Mouse (Mus musculus) kidney, embryonic 15.5 days (tissue): Measurements from ENCODE around the gene Col20a1. TPM values are rescaled to one million over a fixed set of nuclear protein-coding genes. Genes with fewer than 3 reads are reported as not detected.

Source experiments
- ATAC-seq: fragments of 200-750 bp; cut with Nextera tagmentation; replicated peaks from 2 replicates; pipeline ENCODE4 v1.8.0; 2017; ENCODE audit warnings: moderate TSS enrichment; ENCODE audit not compliant: low FRiP score
- H3K27ac ChIP-seq: fragments of 300-500 bp; sonication (generic); 2 replicates; pipeline ENCODE4 v1.5.1; 2015; ENCODE audit warnings: mild to moderate bottlenecking, inconsistent platforms
- H3K27me3 ChIP-seq: fragments of 300-500 bp; sonication (generic); 2 replicates; pipeline ENCODE4 v1.6.1; 2015; ENCODE audit warnings: inconsistent platforms
- H3K36me3 ChIP-seq: fragments of 300-500 bp; sonication (generic); 2 replicates; pipeline ENCODE4 v1.6.1; 2015; ENCODE audit warnings: inconsistent platforms
- H3K4me1 ChIP-seq: fragments of 300-500 bp; sonication (generic); 2 replicates; pipeline ENCODE4 v1.6.1; 2015; ENCODE audit warnings: inconsistent platforms
- H3K4me2 ChIP-seq: fragments of 300-500 bp; sonication (generic); 2 replicates; pipeline ENCODE4 v1.6.1; 2015; ENCODE audit warnings: moderate library complexity, mild to moderate bottlenecking, inconsistent platforms
- H3K4me3 ChIP-seq: fragments of 300-500 bp; sonication (generic); replicated peaks from 2 replicates; pipeline ENCODE4 v1.5.1; 2015; ENCODE audit warnings: mild to moderate bottlenecking, inconsistent platforms
- H3K9ac ChIP-seq: fragments of 300-500 bp; sonication (generic); 2 replicates; pipeline ENCODE4 v1.6.1; 2015; ENCODE audit warnings: mild to moderate bottlenecking, inconsistent platforms
- H3K9me3 ChIP-seq: fragments of 300-500 bp; sonication (generic); replicated peaks from 2 replicates; pipeline ENCODE4 v1.6.1; 2016; ENCODE audit warnings: inconsistent platforms
- WGBS: fragments of 180-500 bp; shearing (Covaris S2); methylation state at CpG from one replicate; pipeline ENCODE4 v1.1.7; 2015; ENCODE audit warnings: mixed read lengths; 5-methylcytosine and 5-hydroxymethylcytosine counted together
- polyA plus RNA-seq: library from polyadenylated mRNA; unstranded; fragments of >200 nt; fragmentation: Nextera tagmentation; extraction: Ambion mirVana; gene quantifications from 2 replicates; pipeline ENCODE4 v1.2.1, GENCODE M21; 2015

Col20a1 gene
- polyA plus RNA-seq, 1 experiment from 2014 or later: 0.69 TPM

DNA sequence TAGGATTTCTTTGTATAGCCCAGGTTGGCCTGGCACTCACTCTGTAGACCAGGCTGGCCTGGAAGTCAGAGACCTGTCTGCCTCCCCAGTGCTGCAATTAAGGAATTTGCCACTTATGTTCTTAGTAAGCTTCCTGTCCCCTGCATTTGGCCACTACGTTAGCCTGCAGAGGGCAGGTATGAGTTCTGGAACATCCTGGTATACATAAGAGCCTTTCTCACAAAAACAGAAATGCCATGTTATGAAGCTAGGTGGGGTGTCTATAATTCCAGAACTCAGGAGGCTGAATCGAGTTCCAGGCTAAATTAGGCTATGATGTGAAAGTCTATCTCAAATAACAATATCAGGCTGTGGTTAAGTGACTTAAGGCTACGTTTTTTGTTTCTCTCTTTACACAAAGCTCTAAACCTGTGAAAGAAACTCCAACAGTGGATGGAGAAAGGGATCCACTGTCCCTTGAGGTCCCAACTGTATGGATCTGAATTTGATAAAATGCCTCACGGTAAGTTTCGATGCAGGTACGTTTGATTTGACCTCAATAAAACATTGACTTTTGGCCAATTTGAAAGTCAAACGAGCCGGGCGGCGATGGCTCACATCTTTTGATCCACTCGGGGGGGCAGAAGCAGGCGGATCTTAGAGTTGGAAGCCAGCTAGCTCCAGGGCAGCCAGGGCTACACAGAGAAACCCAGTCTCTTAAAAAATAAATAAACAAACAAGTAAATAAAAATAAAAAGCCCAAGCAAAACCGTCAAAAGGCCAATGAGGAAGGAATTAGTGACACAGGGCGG lies 20.0 kb upstream of the Col20a1 start:
- peak overlapping the region; percentile 94 for H3K4me3 ChIP-seq
- 0 out of 2 replicates have a peak, but pooled peaks have one; percentile 16 for ATAC-seq
- H3K4me1 ChIP-seq: peaks cover 27% of the 10 kb centered on the region

DNA sequence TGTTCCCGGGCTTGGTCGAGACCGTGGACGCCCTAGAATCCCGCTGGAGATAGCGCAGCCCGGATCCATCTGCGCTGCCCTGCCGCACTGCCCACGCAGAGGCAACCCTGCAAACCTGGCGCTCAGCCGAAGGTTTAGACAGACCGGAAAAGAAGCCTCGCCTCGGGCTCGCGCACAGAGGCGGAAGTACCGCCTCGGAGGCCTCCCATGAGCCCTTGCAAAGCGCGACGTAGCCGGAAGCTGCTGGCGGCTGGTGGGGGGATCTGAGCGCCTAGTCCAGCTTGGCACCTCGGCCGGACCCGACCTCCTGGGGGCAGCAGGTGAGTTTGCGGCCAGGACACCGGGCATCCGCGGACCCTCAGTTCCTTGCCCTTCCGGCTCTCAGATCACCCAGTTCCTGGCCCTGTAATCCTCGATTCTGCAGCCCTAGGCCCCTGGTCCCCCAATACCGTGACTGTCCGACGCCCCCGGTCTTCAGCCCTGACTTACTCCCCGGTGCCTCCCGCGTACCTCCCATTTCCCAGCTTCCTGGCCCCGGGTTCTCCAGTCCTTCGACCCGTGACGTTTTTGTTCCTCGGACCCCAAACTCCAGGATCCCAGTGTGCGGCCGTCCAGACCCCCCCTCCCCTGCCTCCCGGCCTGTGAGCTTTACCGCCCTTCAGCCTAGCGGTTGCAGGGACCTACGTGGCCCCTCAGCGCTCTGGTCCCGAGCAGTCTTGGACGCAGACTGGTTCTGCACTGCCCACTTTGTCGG lies 19.1 kb upstream of the Col20a1 start, which contains the start of gene Arfgap1:
TSS of gene Arfgap1 (plus strand) at position 216 of the 754 bp plus-strand sequence.
- peak within 1 kb of the TSS; percentile 64 for H3K4me2 ChIP-seq
- peak; percentile 96 for ATAC-seq
- H3K9me3 ChIP-seq: no peaks in the 10 kb centered on the region
- under 1% methylated on average over 57 of the region's 57 CpGs for WGBS
- H3K27ac ChIP-seq: peak within 1 kb of the TSS; percentile 91
- H3K27me3 ChIP-seq: no peaks in the 10 kb centered on the region
- H3K4me1 ChIP-seq: peaks cover 27% of the 10 kb centered on the region
- peak within 1 kb of the TSS; percentile 94 for H3K9ac ChIP-seq
- H3K36me3 ChIP-seq: peaks cover 35% of the 10 kb centered on the region
- peak within 1 kb of the TSS; percentile 94 for H3K4me3 ChIP-seq

More for the DNA sequence above, 20.0 kb upstream of the Col20a1 start:
- Histone ChIP-seq H3K4me2 (peak overlapping the region; percentile 64), H3K27me3 (no peaks in the 10 kb centered on the region), H3K36me3 (peaks cover 26% of the 10 kb centered on the region), H3K27ac (peak overlapping the region; percentile 91), H3K9me3 (no peaks in the 10 kb centered on the region), H3K9ac (peak overlapping the region; percentile 94)
- 10% methylated on average over 14 of the region's 14 CpGs for WGBS

DNA sequence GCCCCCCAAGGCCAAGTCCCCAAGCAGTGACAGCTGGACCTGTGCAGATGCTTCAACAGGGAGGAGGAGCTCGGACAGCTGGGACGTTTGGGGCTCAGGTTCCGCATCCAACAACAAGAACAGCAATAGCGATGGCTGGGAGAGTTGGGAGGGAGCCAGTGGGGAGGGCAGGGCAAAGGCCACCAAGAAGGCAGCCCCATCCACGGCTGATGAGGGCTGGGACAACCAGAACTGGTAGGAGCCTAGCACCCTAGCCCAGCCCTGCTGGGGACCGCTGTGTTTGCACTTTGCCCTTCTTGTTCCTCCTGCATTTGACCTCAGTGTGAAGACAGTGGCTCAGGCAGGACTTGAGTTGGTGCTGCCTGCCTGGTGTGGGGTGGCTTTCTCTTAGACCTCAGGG lies 5.2 kb upstream of the Col20a1 start:
- Histone ChIP-seq H3K9ac (no peak overlapping the region), H3K9me3 (no peaks in the 10 kb centered on the region), H3K36me3 (peaks cover 70% of the 10 kb centered on the region), H3K27me3 (no peaks in the 10 kb centered on the region), H3K27ac (no peak overlapping the region), H3K4me3 (no peak overlapping the region), H3K4me1 (no peaks in the 10 kb centered on the region), H3K4me2 (no peak overlapping the region)
- 67% methylated on average over 6 of the region's 6 CpGs for WGBS
- no peak for ATAC-seq

DNA sequence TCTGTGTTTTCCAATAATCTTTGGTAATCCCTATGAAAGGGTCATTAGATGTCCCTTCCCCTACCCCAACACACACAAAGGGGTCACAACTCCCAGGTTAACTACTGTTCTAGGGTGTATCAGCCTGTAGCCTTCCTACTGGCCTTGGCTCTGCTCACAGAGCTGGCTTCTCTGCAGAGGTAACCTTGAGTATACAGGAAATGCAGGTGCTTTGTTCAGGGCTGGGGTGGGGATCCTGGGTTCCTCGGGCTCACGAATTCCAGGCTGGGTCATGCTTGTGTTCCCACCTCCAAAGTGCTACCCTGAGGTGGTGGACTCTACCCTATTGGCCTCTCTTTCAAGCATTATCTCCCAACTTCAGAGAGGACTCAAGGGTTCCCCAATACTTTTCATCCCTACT lies 700 bp upstream of the Col20a1 start:
- Histone ChIP-seq H3K4me2 (no peak overlapping the region), H3K36me3 (peaks cover 25% of the 10 kb centered on the region), H3K27ac (no peak overlapping the region), H3K4me1 (no peaks in the 10 kb centered on the region), H3K9me3 (no peaks in the 10 kb centered on the region), H3K4me3 (no peak overlapping the region), H3K9ac (no peak overlapping the region), H3K27me3 (no peaks in the 10 kb centered on the region)
- ATAC-seq: no peak
- 77% methylated on average over 2 of the region's 2 CpGs for WGBS

DNA sequence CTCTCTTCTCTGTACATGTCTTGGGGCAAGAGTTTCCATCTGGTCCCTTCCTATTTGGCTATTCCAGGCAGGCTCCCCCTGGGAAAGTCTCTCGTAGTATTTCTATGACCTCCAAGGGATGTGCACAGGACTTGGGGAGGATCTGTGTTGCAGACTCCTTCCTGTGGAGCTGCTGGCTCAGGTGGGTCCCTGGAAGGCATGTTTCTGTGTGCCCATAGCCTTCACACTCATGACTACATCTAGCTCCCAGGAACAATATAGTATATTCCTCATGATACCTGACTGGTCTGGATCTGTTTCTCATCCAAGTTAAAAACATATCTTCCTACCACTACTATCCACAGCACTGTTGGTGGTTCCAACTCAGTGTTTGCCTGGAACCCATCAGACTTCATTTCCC lies 666 bp downstream of the Col20a1 start:
- no peak overlapping the region for H3K4me3 ChIP-seq
- 76% methylated on average over 1 of the region's 1 CpGs for WGBS

DNA sequence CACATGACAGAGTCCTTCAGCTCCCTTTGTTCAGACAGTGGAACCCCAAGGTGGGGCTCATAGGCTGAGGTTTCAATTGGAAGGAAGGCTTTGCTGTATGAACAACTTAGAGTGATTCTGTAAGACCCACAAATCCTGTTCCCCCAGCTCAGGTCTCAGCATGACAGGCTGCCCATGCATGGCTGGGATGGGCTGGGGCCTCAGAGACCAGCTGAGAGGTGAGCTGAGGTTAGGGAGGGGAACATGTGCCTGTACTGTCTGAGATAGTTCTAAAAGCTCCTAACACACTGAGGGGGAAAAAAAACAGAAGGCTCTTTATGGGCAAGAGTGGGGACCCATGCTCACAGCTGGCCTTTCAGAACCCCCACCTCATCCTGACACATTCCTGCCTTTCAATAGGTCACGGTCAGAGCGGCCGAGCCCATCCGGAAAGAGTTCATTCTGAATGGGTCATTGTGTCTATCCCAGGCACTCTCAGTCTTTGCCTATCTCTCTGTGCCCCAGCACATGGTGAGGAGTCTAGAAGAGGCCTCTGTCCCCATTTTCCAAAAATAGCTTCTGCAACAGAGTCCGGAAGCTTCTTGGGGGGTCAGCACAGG lies 1.2 kb downstream of the Col20a1 start:
- ATAC-seq: no peak
- H3K9ac ChIP-seq: no peak overlapping the region
- no peak overlapping the region for H3K27ac ChIP-seq
- H3K9me3 ChIP-seq: no peaks in the 10 kb centered on the region
- H3K36me3 ChIP-seq: peaks cover 6% of the 10 kb centered on the region
- 82% methylated on average over 5 of the region's 5 CpGs for WGBS
- H3K4me2 ChIP-seq: no peak overlapping the region
- H3K4me1 ChIP-seq: no peaks in the 10 kb centered on the region
- no peak overlapping the region for H3K4me3 ChIP-seq
- H3K27me3 ChIP-seq: no peaks in the 10 kb centered on the region

More for the DNA sequence above, 666 bp downstream of the Col20a1 start:
- Histone ChIP-seq H3K27ac (no peak overlapping the region), H3K4me2 (no peak overlapping the region), H3K36me3 (peaks cover 11% of the 10 kb centered on the region), H3K4me1 (no peaks in the 10 kb centered on the region), H3K9ac (no peak overlapping the region), H3K27me3 (no peaks in the 10 kb centered on the region), H3K9me3 (no peaks in the 10 kb centered on the region)
- ATAC-seq: no peak

DNA sequence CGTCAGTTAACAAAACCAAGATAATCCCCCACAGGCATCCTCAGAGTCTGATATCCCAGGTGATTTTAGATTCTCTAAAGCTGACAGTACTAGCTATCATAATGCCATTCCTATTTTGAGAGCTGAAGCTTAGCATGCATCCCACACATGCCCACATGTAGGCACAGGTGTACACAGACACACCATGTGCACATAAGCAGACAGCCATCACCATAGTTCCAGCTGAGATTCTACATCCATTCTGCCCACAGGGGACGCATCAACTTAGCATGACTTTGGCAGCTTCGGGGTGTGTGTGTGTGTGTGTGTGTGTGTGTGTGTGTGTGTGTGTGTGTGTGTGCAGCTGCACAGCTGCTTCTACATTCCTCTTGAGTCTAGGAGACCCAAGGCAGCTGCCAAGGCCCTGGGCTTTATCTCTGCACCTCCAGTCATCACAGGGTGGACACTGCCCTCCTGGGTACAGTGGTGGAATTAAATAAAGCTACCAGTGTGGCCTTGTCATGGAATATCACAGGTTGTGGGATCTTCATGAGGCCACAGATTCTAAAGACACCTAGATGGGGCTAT lies 2.1 kb downstream of the Col20a1 start:
- Histone ChIP-seq H3K4me1 (no peaks in the 10 kb centered on the region), H3K27ac (no peak overlapping the region), H3K4me2 (no peak overlapping the region), H3K9ac (no peak overlapping the region), H3K27me3 (no peaks in the 10 kb centered on the region), H3K4me3 (no peak overlapping the region), H3K9me3 (no peaks in the 10 kb centered on the region), H3K36me3 (no peaks in the 10 kb centered on the region)
- 74% methylated on average over 3 of the region's 3 CpGs for WGBS
- no peak for ATAC-seq

DNA sequence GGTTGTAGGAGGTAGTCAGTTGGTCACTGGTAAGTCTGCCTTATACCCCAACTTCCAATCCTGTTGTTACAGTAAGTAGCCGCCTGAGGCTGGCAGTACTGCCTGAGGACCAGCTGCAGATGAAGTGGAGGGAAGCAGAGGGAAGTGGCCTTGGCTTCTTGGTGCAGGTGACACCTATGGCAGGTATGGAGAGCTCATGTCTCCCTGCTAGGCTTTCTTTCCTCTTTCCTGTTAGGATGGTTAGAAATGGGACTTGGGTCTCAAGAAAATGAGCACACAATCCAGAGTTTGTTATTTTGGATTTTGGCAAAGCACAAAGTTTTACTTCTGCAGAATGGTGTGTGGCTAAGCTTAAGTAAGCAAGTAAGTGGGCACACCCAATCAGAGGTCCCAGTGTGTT lies 2.6 kb downstream of the Col20a1 start:
- H3K9ac ChIP-seq: no peak overlapping the region
- no peaks in the 10 kb centered on the region for H3K9me3 ChIP-seq
- H3K27me3 ChIP-seq: no peaks in the 10 kb centered on the region
- no peaks in the 10 kb centered on the region for H3K36me3 ChIP-seq
- H3K4me2 ChIP-seq: no peak overlapping the region
- H3K4me3 ChIP-seq: no peak overlapping the region
- no peak for ATAC-seq
- no peak overlapping the region for H3K27ac ChIP-seq
- no peaks in the 10 kb centered on the region for H3K4me1 ChIP-seq
- WGBS: 67% methylated on average over 1 of the region's 1 CpGs

DNA sequence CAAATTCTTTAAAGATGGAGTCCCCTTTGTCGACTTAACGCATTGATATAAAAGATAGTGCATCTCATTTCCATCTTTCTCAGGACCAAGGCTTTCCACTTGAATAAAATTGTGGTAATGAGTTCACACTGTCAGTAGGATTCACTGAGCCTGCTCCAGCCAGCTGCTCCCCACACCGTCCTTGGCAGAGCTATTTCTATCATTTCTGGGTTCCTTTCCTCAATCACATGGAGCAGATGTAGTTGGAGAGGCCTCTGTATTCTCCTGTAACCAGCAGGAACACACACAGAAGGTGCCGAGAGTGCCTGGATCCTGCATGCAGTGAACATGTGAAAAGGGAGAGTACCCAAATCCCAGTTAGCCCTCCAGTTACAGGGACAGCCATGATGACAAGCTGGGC lies 4.0 kb downstream of the Col20a1 start:
- no peaks in the 10 kb centered on the region for H3K27me3 ChIP-seq
- no peaks in the 10 kb centered on the region for H3K4me1 ChIP-seq
- ATAC-seq: no peak
- H3K36me3 ChIP-seq: no peaks in the 10 kb centered on the region
- no peak overlapping the region for H3K9ac ChIP-seq
- H3K27ac ChIP-seq: no peak overlapping the region
- no peaks in the 10 kb centered on the region for H3K9me3 ChIP-seq
- 74% methylated on average over 4 of the region's 4 CpGs for WGBS
- H3K4me2 ChIP-seq: no peak overlapping the region
- no peak overlapping the region for H3K4me3 ChIP-seq

DNA sequence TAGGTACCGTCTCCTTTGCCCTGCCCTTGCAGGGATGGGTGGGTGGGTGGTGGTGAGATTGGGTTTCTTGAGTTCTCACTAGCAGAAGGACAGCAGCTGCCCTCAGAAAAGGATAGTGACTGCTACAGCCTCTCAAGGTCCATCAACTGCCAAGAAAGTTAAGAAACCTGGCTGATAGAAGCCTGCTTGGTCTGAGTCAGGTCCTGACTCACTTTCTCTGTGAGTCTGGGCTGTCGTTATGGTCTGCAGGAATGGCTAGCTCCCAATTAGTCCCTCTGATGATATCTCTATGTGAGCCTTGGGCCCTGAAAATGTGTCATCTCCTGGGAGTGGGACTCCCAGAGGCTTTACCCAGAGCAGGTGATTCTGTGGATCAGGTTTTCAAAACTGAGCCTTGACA lies 8.0 kb downstream of the Col20a1 start:
- Histone ChIP-seq H3K36me3 (no peaks in the 10 kb centered on the region), H3K27ac (no peak overlapping the region), H3K27me3 (no peaks in the 10 kb centered on the region), H3K4me1 (no peaks in the 10 kb centered on the region), H3K4me2 (no peak overlapping the region), H3K9me3 (no peaks in the 10 kb centered on the region), H3K9ac (no peak overlapping the region), H3K4me3 (no peak overlapping the region)
- 68% methylated on average over 2 of the region's 2 CpGs for WGBS
- no peak for ATAC-seq

DNA sequence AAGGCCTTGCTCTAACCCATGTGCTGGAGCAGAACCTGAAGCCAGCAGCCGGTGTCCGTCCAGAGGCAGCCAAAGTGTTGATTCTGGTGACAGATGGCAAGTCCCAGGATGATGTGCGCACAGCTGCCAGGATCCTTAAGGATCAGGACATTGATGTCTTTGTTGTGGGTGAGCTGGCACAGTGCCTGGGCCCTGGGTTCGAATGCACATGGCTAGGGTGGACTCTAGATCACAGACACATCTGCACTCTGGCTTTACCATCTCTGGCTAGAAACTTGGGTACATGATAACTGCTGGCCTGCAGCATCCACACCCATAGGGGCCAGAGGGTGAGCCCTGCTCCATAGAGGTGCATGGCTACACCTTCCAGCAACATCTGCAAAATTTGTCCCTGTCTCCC lies 9.1 kb downstream of the Col20a1 start:
- 81% methylated on average over 4 of the region's 4 CpGs for whole genome bisulfite sequencing
- Histone ChIP-seq H3K4me1 (no peaks in the 10 kb centered on the region), H3K9me3 (no peaks in the 10 kb centered on the region), H3K27me3 (no peaks in the 10 kb centered on the region), H3K36me3 (no peaks in the 10 kb centered on the region), H3K9ac (no peak overlapping the region), H3K4me2 (no peak overlapping the region), H3K4me3 (no peak overlapping the region), H3K27ac (no peak overlapping the region)
- no peak for ATAC-seq

DNA sequence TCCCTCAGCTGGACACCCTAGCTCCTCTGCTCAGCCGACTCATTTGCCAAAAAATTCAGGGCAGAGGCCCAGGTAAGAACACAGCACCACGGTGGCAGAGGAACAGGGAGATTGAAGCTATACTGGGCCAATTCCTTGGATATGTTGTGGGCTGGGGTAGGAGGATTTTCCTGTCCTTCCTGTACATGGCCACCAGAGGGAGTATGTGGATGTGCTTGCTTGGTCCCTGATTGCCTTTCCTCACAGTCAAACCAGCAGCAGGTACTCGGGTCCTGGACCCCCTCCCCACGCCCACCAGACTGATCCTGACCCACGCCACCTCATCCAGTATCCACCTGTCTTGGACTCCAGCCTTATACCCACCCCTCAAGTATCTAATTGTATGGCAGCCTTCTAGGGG lies 10.1 kb downstream of the Col20a1 start:
- no peaks in the 10 kb centered on the region for H3K36me3 ChIP-seq
- H3K27me3 ChIP-seq: no peaks in the 10 kb centered on the region
- H3K9ac ChIP-seq: no peak overlapping the region
- WGBS: 14% methylated on average over 5 of the region's 5 CpGs
- H3K4me2 ChIP-seq: no peak overlapping the region
- ATAC-seq: peak; percentile 18; the same call in 1 of the 2 replicates
- no peaks in the 10 kb centered on the region for H3K9me3 ChIP-seq
- H3K4me3 ChIP-seq: no peak overlapping the region
- H3K27ac ChIP-seq: no peak overlapping the region
- no peaks in the 10 kb centered on the region for H3K4me1 ChIP-seq
